Mouse (Mus musculus) skeletal muscle tissue, adult 2 months (tissue): ENCODE results near the gene St6galnac3.

Source experiments
- DNase-seq: peaks from one replicate; pipeline ENCODE4 v3.0.0-alpha.2; 2012; ENCODE audit warnings: low read depth, low spot score

Gene St6galnac3

GRCm38 (mm10) chr3:153733364-153734159 is 8.6 kb upstream of the St6galnac3 start:
- no peak for DNase-seq

- no peak for DNase-seq
These were observed 7.8 kb upstream of the St6galnac3 start for GRCm38 (mm10) chr3:153732749-153733148.

DNA sequence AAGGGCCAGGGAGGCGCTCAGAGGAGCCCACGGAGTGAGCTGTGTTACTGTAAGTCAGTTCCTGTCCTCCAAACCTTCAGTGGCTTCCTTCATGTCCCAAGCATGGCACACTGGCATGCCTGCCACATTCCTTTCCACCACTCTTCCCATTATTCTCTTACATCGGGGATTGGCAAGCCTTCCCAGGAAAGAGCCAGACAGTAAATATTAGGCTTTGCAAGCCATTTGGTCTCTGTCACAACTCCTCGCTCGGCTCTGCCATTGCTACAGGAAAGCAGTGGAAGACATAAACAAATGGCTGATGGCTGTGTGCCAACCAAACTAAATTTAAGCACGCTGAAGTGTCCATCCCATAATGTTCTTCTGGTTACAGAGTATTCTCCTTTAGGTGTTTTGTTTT is 7.1 kb upstream of the St6galnac3 start:
- DNase-seq, result no peak

- no peak for DNase-seq
These were observed 3.6 kb upstream of the St6galnac3 start for GRCm38 (mm10) chr3:153728577-153728976.

GRCm38 (mm10) chr3:153723467-153724079 is 1.4 kb downstream of the St6galnac3 start:
- no peak for DNase-seq

- no peak for DNase-seq
These were observed 3.4 kb downstream of the St6galnac3 start for GRCm38 (mm10) chr3:153721525-153721924.

- no peak for DNase-seq
These were observed 4.1 kb downstream of the St6galnac3 start for GRCm38 (mm10) chr3:153720922-153721321.

DNA sequence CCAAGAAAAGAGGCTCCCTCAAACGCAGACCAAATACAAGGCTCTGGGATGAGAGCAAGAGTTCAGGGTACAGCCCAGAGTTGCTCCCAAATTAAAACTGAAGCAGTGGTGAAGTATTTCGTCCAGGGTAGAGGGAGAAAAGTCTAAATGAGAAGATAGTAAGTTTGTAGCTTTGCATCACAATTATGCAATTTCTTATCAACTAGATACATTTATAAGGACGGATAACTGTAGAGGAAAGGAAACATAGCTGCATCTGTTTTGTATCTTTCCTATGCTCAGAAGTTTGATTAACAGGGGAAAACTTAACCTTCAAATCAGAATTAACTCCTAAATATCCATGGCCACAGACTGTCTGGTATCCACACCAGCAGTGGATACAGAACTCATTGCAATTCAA is 4.7 kb downstream of the St6galnac3 start:
- no peak for DNase-seq

DNA sequence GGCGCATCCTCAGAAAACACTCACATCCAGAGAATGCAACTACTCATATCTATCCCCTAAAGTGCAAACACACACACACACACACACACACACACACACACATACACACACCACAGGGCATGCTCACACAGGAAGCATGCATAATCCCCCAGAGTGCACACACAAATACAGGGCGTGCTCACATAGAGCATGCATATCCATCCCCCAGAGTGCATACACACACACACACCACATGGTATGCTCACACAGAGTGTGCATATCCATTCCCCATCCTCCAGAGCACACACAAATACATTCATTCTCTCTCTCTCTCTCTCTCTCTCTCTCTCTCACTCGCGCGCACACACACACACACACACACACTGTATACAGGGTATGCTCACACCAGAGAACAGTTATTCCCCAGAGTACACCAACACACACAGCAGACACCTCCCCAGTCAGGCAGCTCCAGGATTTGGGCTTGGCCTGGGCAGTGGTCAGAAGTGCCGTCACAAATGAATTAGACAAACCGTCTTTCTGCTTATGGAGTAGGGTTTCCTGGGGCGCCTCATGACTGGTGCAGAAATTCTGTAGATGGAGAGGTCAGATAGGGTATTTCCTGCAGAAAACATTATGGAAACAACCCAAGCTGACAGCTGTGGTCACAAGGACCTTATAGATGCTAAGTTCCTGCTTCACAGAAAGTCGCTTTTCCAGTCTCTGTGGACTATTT is 5.6 kb downstream of the St6galnac3 start:
- DNase-seq, result no peak

DNA sequence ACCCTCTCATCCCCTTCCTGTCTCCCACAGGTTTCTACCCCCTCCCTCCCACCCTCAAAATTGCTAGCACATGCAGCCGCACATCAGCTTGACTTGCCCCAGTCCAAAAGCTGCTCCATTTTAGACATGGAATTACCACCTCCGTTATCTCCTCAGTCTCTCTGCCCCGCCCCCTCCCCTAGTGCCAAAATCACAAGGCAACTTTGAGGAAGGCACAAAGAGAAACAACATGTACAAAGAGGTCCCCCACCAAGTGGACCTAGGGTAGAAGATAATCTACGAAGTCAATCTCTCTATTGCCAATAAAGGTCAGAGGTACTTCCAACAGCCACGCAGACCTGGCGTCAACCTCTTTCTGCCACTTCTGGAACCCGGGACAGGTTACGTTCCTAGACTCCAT is 6.2 kb downstream of the St6galnac3 start:
- no peak for DNase-seq

- no peak for DNase-seq
These were observed 7.2 kb downstream of the St6galnac3 start for GRCm38 (mm10) chr3:153717742-153718141.

GRCm38 (mm10) chr3:153715646-153716045 is 9.3 kb downstream of the St6galnac3 start:
- no peak for DNase-seq

GRCm38 (mm10) chr3:153710545-153710944 is 14.4 kb downstream of the St6galnac3 start:
- DNase-seq, result no peak

GRCm38 (mm10) chr3:153707687-153708086 is 17.3 kb downstream of the St6galnac3 start:
- no peak for DNase-seq

GRCm38 (mm10) chr3:153706901-153707300 is 18.1 kb downstream of the St6galnac3 start:
- DNase-seq, result no peak

DNA sequence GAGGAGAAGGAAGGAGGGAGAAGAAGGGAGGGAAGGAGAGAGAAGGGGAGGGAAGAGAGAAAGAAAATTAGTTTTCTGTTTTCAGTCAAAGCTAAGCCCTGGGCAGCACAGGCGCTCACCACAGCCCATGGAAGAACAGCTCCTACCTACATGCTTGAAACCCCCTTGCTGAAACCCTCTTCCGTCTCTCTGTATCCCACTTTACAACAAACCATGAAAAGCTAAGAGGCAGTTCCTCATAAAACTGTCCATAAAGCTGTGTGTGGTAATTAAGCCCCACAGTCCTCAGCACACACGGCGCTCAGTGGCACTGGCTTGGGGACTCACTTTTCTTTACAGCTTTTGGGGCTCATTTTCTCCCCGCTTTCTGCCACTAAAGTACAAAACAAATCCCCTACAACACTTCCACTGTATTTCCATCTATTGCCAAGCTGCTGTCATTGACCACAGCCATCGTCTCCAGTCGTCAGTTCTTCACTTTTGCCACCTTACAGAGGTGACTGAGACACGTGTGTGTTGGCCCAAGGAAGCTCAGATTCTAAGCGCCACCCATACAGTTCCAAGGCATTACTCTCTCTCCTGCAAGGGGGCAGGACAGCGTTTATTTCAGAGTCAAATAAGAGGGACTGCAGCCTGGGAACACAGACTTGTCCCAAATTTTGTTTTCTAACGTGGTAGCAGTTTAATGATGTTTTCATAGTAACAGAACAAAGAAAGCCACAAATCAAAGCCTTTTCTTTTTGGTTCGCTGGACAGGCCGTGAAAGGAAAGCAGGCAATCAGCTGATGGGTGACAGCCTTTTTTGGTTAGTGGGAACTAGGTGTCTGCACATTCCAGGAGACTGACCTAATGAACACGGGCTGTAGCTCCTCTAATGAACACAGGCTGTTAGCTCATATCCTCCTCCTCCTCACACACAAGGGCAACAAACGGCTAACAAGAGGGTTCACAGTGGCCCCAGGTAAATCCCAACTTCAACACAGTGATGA is 22.9 kb downstream of the St6galnac3 start:
- DNase-seq, result no peak

- DNase-seq, result no peak
These were observed 23.8 kb downstream of the St6galnac3 start for GRCm38 (mm10) chr3:153701172-153701571.

DNA sequence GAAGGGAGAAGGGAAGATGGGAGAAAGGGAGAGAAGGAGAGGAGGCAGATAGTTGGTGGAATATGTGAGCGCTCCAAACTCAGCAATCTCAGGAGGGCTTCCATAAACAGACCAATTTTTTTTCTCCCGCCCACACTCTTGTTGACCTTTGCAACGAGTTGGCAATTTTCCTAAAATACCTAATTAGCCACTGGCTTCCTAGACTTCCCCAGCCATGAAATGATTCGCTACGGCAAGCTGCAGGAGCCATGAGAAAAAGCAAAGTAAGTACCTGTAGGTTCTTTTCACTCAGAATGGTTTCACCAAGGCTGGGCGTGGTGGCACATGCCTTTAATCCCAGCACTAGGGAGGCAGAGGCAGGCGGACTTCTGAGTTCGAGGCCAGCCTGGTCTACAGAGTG is 25.9 kb downstream of the St6galnac3 start:
- DNase-seq, result no peak

DNA sequence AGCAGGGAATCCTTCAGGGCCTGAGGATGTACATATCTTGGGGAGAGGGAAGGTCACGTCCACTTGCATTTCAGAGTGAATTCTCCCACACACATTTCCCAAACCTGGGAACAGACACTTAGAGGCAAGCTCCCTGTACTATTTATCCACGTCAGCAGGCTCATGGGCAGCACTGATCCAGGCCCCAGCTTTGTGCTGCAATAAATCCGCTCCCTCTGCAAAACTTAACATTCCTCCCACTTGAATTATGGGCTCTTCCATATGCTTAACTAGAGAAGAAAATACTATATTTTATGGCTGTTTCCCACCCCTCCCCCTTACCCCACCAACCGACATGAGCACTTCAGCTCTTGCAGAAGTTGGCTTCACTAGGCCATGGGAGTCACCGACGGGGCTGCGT is 32.0 kb downstream of the St6galnac3 start:
- DNase-seq, result no peak

DNA sequence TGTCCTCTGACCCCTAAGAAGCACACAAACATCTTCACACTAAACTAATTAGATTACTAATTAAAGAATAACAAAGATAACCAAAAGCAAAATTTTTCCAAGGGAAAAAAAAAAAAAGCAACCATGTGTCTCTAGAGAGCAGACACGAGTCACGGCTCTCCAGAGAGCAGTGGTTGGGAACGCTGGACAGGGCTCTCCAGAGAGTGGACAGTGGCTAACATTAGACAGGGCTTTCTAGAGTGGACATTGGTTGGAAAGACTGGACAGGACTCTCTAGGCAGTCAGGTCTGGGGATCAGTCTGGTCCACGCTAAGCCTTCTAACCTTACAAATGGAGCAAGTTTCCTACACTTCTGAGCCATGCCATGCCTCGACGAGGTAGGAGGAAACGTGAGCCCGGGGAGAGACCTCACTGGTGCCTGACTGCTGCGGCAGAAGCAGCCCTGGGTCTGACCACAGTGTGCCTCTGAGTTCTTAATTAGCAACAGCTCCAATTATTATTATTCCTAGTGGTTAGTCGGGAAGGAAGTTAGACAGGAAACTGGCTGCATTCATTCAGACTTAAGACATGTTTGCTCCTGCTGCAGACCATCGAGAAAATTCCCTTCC is 32.7 kb downstream of the St6galnac3 start:
- no peak for DNase-seq

GRCm38 (mm10) chr3:153691537-153691936 is 33.4 kb downstream of the St6galnac3 start:
- no peak for DNase-seq
